Mouse (Mus musculus) hindbrain, embryonic 12.5 days (tissue): ENCODE data around the gene Bcas3. TPM values are rescaled to one million over a fixed set of nuclear protein-coding genes. Genes with fewer than 3 reads are reported as not detected.

Experiments
- ATAC-seq: fragments of 200-750 bp; cut with Nextera tagmentation; 2 replicates; pipeline ENCODE4 v1.8.0; 2017; ENCODE audit warnings: moderate TSS enrichment; ENCODE audit not compliant: low FRiP score
- H3K27ac ChIP-seq: fragments of 300-500 bp; sonication (generic); 2 replicates; pipeline ENCODE4 v1.5.1; 2016; ENCODE audit warnings: mild to moderate bottlenecking
- H3K27me3 ChIP-seq: fragments of 300-500 bp; sonication (generic); 2 replicates; pipeline ENCODE4 v1.6.1; 2016; ENCODE audit warnings: mild to moderate bottlenecking
- H3K36me3 ChIP-seq: fragments of 300-500 bp; sonication (generic); 2 replicates; pipeline ENCODE4 v1.6.1; 2016; ENCODE audit warnings: mild to moderate bottlenecking
- H3K4me1 ChIP-seq: fragments of 300-500 bp; sonication (generic); 2 replicates; pipeline ENCODE4 v1.6.1; 2016
- H3K4me2 ChIP-seq: fragments of 300-500 bp; sonication (generic); replicated peaks from 2 replicates; pipeline ENCODE4 v1.6.1; 2016; ENCODE audit warnings: mild to moderate bottlenecking
- H3K4me3 ChIP-seq: fragments of 300-500 bp; sonication (generic); 2 replicates; pipeline ENCODE4 v1.5.1; 2016; ENCODE audit warnings: mild to moderate bottlenecking
- H3K9ac ChIP-seq: fragments of 300-500 bp; sonication (generic); 2 replicates; pipeline ENCODE4 v1.6.1; 2016; ENCODE audit warnings: mild to moderate bottlenecking, moderate library complexity
- H3K9me3 ChIP-seq: fragments of 300-500 bp; sonication (generic); replicated peaks from 2 replicates; pipeline ENCODE4 v1.6.1; 2016; ENCODE audit warnings: mild to moderate bottlenecking
- WGBS: fragments of 180-500 bp; shearing (Covaris S2); methylation state at CpG from one replicate; pipeline ENCODE4 v1.1.7; 2016; 5-methylcytosine and 5-hydroxymethylcytosine counted together
- polyA plus RNA-seq: library from polyadenylated mRNA; unstranded; fragments of >200 nt; fragmentation: Nextera tagmentation; extraction: Ambion mirVana; gene quantifications from 2 replicates; pipeline ENCODE4 v1.2.1, GENCODE M21; 2016

The Bcas3 gene
- polyA plus RNA-seq, 1 experiment from 2014 or later: 33.9 TPM

DNA sequence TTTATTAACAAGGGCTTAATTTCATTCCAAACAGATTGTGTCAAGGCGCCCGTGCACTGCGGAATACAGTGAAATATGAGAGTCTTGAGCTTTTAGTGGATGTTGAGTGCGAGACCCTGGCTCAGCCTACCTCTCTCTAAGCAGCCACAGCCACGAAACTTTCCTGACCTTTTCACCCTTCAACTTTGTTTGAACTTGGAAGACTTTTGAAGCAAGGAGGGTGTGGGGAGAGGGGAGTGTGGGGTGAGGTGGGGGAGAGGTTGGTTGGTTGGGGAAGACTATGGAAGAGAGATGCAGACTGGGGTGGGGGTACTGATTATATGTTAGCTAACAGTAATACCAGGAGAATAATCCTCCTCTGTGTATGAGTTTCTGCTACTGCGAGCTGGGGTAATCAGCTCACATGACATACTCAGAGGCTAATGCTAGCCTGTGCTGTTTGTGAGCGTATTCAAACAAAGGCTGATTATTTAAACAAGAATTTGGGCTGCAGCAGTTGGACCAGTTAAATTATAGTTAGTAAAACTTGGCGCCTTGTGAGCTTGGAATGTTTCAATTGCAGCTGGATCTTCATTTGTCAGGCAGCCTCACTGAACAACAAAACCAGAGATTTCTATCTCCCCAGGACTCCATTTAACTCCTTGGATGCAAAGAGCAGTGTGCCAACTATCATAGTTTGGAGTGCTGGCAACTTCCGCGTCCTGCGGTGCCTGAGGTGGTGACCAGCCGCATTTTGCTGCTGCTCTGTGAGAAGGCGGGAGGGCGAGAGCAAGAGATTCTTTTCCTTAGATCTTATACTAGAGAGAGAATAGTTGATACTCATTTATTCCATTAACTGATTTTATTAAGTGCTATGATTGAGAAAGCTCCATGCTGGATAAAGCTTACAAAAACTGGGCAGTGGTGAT is 343.8 kb downstream of the Bcas3 start:
- H3K9me3 ChIP-seq: no peaks in the 10 kb centered on the region
- H3K4me3 ChIP-seq: no peak overlapping the region
- WGBS: 50% methylated on average over 14 of the region's 14 CpGs
- H3K9ac ChIP-seq: no peak overlapping the region
- H3K36me3 ChIP-seq: no peaks in the 10 kb centered on the region
- H3K27me3 ChIP-seq: peaks cover 8% of the 10 kb centered on the region; the same call in 1 of the 2 replicates
- peaks cover 33% of the 10 kb centered on the region for H3K4me1 ChIP-seq
- H3K4me2 ChIP-seq: no peak overlapping the region
- no peak overlapping the region for H3K27ac ChIP-seq
- ATAC-seq: no peak

DNA sequence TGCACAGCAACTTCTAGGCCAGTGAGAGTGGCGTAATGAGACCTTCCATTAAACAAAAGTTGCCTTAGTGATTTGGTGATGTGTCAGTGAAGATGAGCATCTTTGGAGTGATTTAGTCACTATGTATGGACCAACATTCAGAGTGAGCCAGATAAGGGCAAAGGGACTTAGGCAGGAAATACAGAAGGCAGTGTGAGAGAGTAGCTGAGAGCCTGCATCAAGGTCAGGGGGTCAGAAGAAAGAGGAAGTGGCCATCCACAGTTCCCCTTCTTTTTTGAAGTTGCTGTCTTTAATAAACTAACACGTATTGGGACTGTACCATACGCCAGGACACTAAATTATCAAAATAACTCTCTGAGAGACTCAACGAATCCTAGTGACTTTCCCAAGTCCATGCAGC is 344.5 kb downstream of the Bcas3 start:
- no peak for ATAC-seq
- peaks cover 8% of the 10 kb centered on the region; the same call in 1 of the 2 replicates for H3K27me3 ChIP-seq
- H3K36me3 ChIP-seq: no peaks in the 10 kb centered on the region
- H3K4me3 ChIP-seq: no peak overlapping the region
- no peaks in the 10 kb centered on the region for H3K9me3 ChIP-seq
- no peak overlapping the region for H3K4me2 ChIP-seq
- H3K4me1 ChIP-seq: peaks cover 33% of the 10 kb centered on the region
- WGBS: 75% methylated on average over 4 of the region's 4 CpGs
- H3K27ac ChIP-seq: no peak overlapping the region
- H3K9ac ChIP-seq: no peak overlapping the region

DNA sequence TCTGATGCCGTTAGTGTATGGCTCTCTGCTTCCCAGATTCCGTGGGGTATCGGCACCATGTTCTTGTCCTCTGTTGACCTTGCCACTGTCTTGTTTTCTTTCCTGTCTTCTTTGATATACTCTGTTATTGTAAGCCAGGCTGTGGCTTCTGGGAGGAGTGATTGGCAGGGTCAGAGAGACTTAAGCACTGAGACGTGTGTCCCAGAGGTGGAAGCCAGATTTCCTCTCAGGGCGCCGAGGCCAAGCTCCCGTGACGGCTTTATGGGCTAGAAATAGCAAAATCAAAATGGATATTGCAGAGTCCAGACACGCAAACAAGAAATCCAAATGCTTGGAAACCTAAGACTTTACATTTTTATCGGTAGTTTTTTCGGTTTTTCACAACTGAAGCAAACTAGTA is 345.3 kb downstream of the Bcas3 start:
- Histone ChIP-seq H3K4me2 (no peak overlapping the region), H3K27ac (no peak overlapping the region), H3K9ac (no peak overlapping the region), H3K27me3 (peaks cover 8% of the 10 kb centered on the region; the same call in 1 of the 2 replicates), H3K4me1 (peaks cover 29% of the 10 kb centered on the region), H3K36me3 (no peaks in the 10 kb centered on the region), H3K9me3 (no peaks in the 10 kb centered on the region), H3K4me3 (no peak overlapping the region)
- ATAC-seq: no peak
- 64% methylated on average over 11 of the region's 11 CpGs for WGBS

DNA sequence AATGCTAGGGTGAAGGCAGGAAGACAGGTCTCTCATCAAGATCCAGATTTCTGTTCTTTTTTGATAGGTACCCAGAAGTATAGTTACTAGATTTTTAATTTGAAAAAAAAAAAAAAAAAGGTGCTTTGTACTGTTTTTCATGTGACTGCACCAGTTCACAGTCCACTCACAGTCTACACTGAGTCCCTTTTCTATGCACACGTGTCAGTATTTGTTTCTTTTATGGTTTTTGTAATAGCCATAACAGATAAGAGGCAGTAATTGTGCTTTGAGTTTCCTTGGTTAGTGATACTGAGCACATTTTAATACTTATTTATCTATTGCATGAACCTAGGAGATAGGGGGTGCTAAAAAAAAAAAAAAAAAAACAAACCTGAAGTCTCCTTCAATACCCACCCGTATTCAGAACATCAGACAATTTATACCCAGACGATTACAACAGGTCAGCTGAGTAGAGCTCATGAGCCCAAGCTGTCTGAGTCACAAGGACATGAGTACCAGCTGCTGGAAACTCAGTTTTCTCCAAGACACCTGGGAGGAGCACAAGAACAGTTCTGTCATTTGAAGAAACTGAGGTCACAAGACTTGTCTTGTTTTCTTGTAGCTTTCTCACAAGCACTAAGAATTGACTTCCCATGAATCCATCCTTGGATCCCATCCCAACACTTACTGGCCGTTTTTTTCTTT is 351.2 kb downstream of the Bcas3 start:
- Histone ChIP-seq H3K27me3 (no peaks in the 10 kb centered on the region), H3K4me1 (no peaks in the 10 kb centered on the region), H3K4me3 (no peak overlapping the region), H3K27ac (no peak overlapping the region), H3K9me3 (no peaks in the 10 kb centered on the region), H3K9ac (no peak overlapping the region), H3K4me2 (no peak overlapping the region), H3K36me3 (no peaks in the 10 kb centered on the region)
- 85% methylated on average over 4 of the region's 4 CpGs for WGBS
- ATAC-seq: no peak

DNA sequence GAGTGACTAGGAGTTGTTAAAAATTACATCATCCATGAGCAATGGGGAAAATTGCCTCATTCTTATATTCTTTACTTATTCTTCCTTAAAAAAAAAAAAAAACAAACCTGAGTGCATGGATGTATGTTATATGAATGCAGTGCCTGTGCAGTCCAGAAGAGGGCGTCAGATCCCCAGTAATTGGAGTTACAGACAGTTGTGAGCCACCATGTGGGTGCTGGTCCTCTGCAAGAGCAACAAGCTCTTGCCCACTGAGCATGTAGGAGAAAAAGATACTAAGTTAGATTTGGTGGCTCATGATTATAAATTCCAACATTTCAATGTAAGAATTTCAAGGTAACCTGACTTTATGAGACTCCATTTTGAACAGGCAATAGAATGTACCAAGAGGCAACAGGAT is 353.7 kb downstream of the Bcas3 start:
- H3K27ac ChIP-seq: no peak overlapping the region
- H3K9me3 ChIP-seq: no peaks in the 10 kb centered on the region
- no peaks in the 10 kb centered on the region for H3K36me3 ChIP-seq
- no peak overlapping the region for H3K9ac ChIP-seq
- no peak overlapping the region for H3K4me3 ChIP-seq
- 16% methylated on average over 1 of the region's 1 CpGs for WGBS
- no peaks in the 10 kb centered on the region for H3K27me3 ChIP-seq
- ATAC-seq: no peak
- H3K4me2 ChIP-seq: no peak overlapping the region
- no peaks in the 10 kb centered on the region for H3K4me1 ChIP-seq

DNA sequence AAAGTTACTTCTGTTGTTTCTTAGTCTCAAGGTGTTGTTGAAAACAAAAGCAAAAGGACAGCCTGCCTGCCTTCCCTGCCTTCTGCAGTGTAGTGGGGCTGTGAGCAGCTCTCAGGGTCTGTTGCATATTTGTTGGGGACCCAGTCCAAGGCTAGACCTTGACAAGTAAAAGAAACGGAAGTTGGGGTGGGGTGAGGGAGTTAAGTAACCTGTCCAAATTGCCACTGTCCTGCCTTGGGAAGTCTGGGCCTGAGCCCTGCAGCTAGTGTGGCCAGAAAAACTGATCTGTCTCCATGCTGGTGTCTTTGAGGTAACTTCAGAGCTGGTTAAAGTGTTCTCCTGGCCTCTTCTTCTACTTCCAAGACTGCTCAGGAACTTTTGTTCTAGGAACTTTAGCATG is 354.5 kb downstream of the Bcas3 start:
- Histone ChIP-seq H3K27ac (no peak overlapping the region), H3K9ac (no peak overlapping the region), H3K9me3 (no peaks in the 10 kb centered on the region), H3K4me1 (no peaks in the 10 kb centered on the region), H3K4me2 (no peak overlapping the region), H3K36me3 (no peaks in the 10 kb centered on the region), H3K4me3 (no peak overlapping the region), H3K27me3 (no peaks in the 10 kb centered on the region)
- WGBS: 86% methylated on average over 1 of the region's 1 CpGs
- ATAC-seq: no peak

DNA sequence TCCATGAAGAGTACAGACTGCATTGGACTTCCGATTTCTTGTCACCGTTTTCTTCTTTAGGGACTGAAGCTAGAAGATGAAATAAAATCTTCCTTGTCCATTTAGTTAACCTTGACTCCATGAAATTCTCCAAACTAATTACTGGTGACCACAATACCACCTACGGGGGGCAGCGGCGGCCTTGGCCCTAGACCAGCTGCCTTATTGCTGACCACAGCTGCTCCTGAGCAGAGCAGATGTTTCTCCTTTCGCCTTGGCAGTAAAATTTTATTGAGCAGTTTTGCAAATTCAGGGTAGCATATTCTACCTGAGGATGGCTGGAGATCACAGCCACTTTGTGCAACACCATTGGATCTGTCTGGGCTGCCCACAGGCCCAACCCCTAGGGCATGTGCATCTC is 356.2 kb downstream of the Bcas3 start:
- Histone ChIP-seq H3K27me3 (no peaks in the 10 kb centered on the region), H3K4me3 (no peak overlapping the region), H3K9me3 (no peaks in the 10 kb centered on the region), H3K27ac (no peak overlapping the region), H3K9ac (no peak overlapping the region), H3K4me1 (peaks cover 9% of the 10 kb centered on the region), H3K36me3 (no peaks in the 10 kb centered on the region), H3K4me2 (no peak overlapping the region)
- WGBS: 84% methylated on average over 6 of the region's 6 CpGs
- no peak for ATAC-seq

DNA sequence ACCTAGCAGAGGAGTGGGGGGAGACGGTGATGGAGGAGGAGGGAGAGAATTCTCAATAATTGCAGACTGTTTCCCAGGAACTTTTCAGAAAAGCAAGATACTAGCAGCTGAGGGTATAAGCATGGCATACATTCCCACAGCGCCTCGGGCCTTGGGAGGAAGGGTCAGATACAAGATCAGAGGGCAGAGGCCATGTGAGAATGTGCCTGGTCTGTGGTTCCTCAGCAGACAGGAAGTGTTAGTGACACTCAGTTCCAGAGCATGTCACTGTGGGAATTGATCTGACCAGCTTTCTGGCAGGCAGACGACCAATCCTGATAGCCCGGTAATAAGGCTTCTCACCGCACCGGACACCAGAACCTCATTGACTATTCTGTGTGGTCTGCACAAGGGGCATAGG is 357.2 kb downstream of the Bcas3 start:
- no peak overlapping the region for H3K9ac ChIP-seq
- H3K27ac ChIP-seq: no peak overlapping the region
- 69% methylated on average over 7 of the region's 7 CpGs for WGBS
- no peak for ATAC-seq
- H3K36me3 ChIP-seq: no peaks in the 10 kb centered on the region
- H3K27me3 ChIP-seq: no peaks in the 10 kb centered on the region
- H3K4me1 ChIP-seq: peaks cover 19% of the 10 kb centered on the region
- H3K4me2 ChIP-seq: no peak overlapping the region
- H3K9me3 ChIP-seq: no peaks in the 10 kb centered on the region
- H3K4me3 ChIP-seq: no peak overlapping the region

DNA sequence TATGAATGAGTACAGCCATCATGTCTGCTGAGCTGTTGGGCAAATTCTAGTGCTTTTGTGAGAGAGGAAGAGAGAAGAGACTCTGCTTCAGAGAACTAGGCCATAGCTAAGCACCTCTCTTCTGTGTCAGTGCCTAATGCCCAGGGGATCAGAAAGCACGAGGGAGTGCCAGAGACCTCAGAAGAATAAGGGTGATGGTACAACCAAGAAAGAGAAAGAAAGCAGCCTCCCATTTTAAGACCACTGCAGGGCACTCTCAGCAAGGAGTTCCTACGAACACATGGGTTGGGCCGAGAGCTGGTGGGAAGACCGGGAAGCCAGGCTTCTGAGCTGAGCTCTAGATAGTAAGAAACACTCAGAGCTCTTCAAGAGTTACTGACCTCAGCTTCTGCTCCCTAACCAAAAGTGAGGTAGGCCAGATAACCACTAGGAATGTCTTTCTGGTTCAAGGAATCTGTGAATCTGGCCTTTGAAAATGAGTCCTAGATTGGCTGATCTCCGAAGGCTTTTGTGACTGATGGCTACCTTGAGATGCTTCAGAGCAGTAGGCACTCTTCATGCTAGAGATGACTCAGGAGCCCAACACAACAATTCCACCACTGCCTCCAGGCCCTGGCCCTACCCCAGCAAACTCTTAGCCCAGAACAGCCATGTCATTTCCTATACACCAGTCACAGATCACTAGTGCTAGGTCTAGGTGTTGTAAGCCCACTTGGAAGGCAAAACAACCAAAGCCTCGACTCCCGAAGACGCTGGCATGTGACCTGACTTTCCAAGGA is 359.2 kb downstream of the Bcas3 start:
- Histone ChIP-seq H3K9me3 (no peaks in the 10 kb centered on the region), H3K27ac (no peak overlapping the region), H3K4me3 (no peak overlapping the region), H3K27me3 (peaks cover 8% of the 10 kb centered on the region), H3K36me3 (no peaks in the 10 kb centered on the region), H3K9ac (no peak overlapping the region), H3K4me2 (no peak overlapping the region), H3K4me1 (peaks cover 24% of the 10 kb centered on the region)
- 91% methylated on average over 8 of the region's 8 CpGs for WGBS
- ATAC-seq: no peak

DNA sequence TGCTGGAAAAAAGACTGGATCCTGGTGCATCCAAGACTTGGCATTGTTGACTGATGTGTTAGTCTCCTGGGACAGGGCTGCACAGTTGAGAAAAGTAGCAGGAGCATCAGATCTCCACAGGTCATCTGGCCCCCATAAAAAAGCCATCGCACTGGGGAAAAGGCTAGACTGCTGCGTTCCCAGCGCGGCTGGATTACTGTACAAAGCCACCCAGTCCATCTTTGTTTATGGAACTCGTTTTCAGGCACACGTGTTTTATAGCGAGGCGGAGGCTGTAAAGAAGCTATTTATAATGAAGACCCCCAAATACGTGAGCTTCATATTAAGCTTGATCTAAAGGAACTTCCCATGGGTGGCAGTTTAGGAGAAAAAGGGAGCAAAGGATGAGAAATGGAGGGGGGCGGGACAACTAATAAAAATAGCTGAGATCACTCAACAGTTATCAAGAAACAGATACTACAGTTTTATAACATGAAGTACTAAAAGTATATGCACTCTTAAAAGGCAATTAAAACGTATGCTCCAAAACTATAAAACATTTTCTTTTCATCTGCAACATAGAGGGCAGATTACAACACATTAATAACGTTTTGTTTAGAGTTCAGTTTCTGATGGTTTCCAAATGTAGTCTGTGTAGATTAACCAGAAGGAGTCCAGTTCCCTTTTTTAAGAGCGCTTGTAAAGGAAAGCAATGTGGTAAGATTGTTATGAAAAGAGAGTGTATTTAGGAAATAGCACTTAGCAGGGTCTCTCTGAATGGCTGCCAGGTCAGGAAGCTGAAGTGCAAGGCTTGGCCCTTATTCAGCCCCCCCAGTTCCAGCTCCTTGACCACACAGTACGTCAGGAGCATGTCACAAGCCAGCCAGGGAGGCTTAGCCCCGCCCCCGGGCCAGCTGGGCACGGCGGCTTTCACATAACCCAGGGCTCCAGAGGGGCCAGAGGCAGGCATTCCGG is 360.2 kb downstream of the Bcas3 start:
- Histone ChIP-seq H3K36me3 (no peaks in the 10 kb centered on the region), H3K4me1 (peaks cover 24% of the 10 kb centered on the region), H3K4me3 (no peak overlapping the region), H3K27me3 (peaks cover 8% of the 10 kb centered on the region), H3K27ac (no peak overlapping the region), H3K9ac (no peak overlapping the region), H3K9me3 (no peaks in the 10 kb centered on the region), H3K4me2 (0 out of 2 replicates have a peak overlapping the region, but pooled peaks have one; percentile 13)
- ATAC-seq: no peak
- WGBS: 55% methylated on average over 19 of the region's 19 CpGs

DNA sequence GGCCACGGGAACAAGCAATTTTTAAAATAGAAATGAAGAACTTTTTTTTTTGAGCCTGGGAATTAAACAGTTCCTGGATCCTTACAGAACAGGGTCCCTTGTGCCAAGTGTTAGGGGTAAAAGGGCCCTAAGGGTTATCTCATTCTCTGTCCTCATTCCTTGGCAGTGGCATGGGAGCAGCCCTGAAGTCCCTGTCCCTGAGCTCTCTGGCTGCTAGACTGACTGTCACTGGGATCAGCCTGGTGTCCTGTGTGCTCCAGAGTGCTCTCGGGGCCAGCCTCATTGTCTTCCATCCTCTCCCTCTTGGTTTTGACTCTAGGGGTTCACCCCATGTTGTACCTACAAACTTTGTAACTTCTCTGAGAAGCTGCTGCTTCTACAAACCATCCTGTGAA is 360.8 kb downstream of the Bcas3 start:
- Histone ChIP-seq H3K27ac (0 out of 2 replicates have a peak overlapping the region, but pooled peaks have one; percentile 5), H3K9me3 (no peaks in the 10 kb centered on the region), H3K9ac (no peak overlapping the region), H3K36me3 (no peaks in the 10 kb centered on the region), H3K4me1 (peaks cover 24% of the 10 kb centered on the region), H3K27me3 (peaks cover 8% of the 10 kb centered on the region), H3K4me2 (0 out of 2 replicates have a peak overlapping the region, but pooled peaks have one; percentile 13), H3K4me3 (no peak overlapping the region)
- ATAC-seq: no peak
- WGBS: 14% methylated on average over 2 of the region's 2 CpGs
